Mouse (Mus musculus) limb, embryonic 11.5 days (tissue): ENCODE data around the gene Kntc1. TPM values are rescaled to one million over a fixed set of nuclear protein-coding genes. Genes with fewer than 3 reads are reported as not detected.

ENCODE experiments used
- ATAC-seq: fragments of 200-750 bp; cut with Nextera tagmentation; 2 replicates; pipeline ENCODE4 v1.8.0; 2017; ENCODE audit warnings: low read depth; ENCODE audit not compliant: insufficient number of reproducible peaks, low FRiP score, low TSS enrichment
- DNase-seq: peaks from one replicate; pipeline ENCODE4 v3.0.0-alpha.2; 2015; ENCODE audit warnings: low spot score
- H3K27ac ChIP-seq: fragments of 300-500 bp; sonication (generic); replicated peaks from 2 replicates; pipeline ENCODE4 v1.5.1; 2014; ENCODE audit warnings: low read depth, mild to moderate bottlenecking, low read length
- H3K27me3 ChIP-seq: fragments of 300-500 bp; sonication (generic); 2 replicates; pipeline ENCODE4 v1.6.1; 2014; ENCODE audit warnings: mild to moderate bottlenecking, low read length, mixed read lengths; ENCODE audit not compliant: control insufficient read depth, insufficient read depth
- H3K36me3 ChIP-seq: fragments of 300-500 bp; sonication (generic); 2 replicates; pipeline ENCODE4 v1.6.1; 2014; ENCODE audit warnings: mild to moderate bottlenecking, low read length, moderate library complexity, mixed read lengths; ENCODE audit not compliant: control insufficient read depth, insufficient read depth
- H3K4me1 ChIP-seq: fragments of 300-500 bp; sonication (generic); 2 replicates; pipeline ENCODE4 v1.6.1; 2014; ENCODE audit warnings: low read length, mixed read lengths; ENCODE audit not compliant: control insufficient read depth, insufficient read depth
- H3K4me2 ChIP-seq: fragments of 300-500 bp; sonication (generic); 2 replicates; pipeline ENCODE4 v1.6.1; 2014; ENCODE audit warnings: low read depth, mild to moderate bottlenecking, moderate library complexity; ENCODE audit not compliant: severe bottlenecking
- H3K4me3 ChIP-seq: fragments of 300-500 bp; sonication (generic); 2 replicates; pipeline ENCODE4 v1.5.1; 2014; ENCODE audit warnings: low read depth, low read length
- H3K9ac ChIP-seq: fragments of 300-500 bp; sonication (generic); 2 replicates; pipeline ENCODE4 v1.6.1; 2014; ENCODE audit warnings: mild to moderate bottlenecking, low read length
- H3K9me3 ChIP-seq: fragments of 300-500 bp; sonication (generic); 2 replicates; pipeline ENCODE4 v1.6.1; 2016; ENCODE audit warnings: low read length; ENCODE audit not compliant: control insufficient read depth
- WGBS: fragments of 180-500 bp; shearing (Covaris S2); extraction: QIAGEN DNeasy Blood & Tissue Kit; methylation state at CpG from one replicate; pipeline ENCODE4 v1.1.7; 2014; 5-methylcytosine and 5-hydroxymethylcytosine counted together
- polyA plus RNA-seq: library from polyadenylated mRNA; unstranded; fragments of >200 nt; fragmentation: Nextera tagmentation; extraction: Ambion mirVana; gene quantifications from 2 replicates; pipeline ENCODE4 v1.2.1, GENCODE M21; 2014

Gene Kntc1
- polyA plus RNA-seq, 1 experiment from 2014 or later = 38.8 TPM

GRCm38 (mm10) chr5:123842935-123843282, 93.4 kb downstream of the Kntc1 start:
- no peaks in the 10 kb centered on the region for H3K9me3 ChIP-seq
- H3K4me1 ChIP-seq = no peaks in the 10 kb centered on the region
- no peak overlapping the region for H3K4me3 ChIP-seq
- no peaks in the 10 kb centered on the region for H3K27me3 ChIP-seq
- H3K9ac ChIP-seq = no peak overlapping the region
- H3K27ac ChIP-seq = no peak overlapping the region
- DNase-seq = no peak
- 68% methylated on average over 3 of the region's 3 CpGs for WGBS
- no peaks in the 10 kb centered on the region for H3K36me3 ChIP-seq
- H3K4me2 ChIP-seq = no peak overlapping the region
- ATAC-seq = no peak

- no peaks in the 10 kb centered on the region for H3K9me3 ChIP-seq
- H3K36me3 ChIP-seq = no peaks in the 10 kb centered on the region
- no peaks in the 10 kb centered on the region for H3K27me3 ChIP-seq
- no peak overlapping the region for H3K27ac ChIP-seq
- no peak overlapping the region for H3K4me2 ChIP-seq
- ATAC-seq (no peak), DNase-seq (no peak)
- WGBS = 57% methylated on average over 4 of the region's 4 CpGs
- H3K4me1 ChIP-seq = no peaks in the 10 kb centered on the region
- no peak overlapping the region for H3K4me3 ChIP-seq
- H3K9ac ChIP-seq = no peak overlapping the region
Observed at GRCm38 (mm10) chr5:123843816-123844215, 94.3 kb downstream of the Kntc1 start.

GRCm38 (mm10) chr5:123844316-123844715, 94.8 kb downstream of the Kntc1 start:
- no peak overlapping the region for H3K9ac ChIP-seq
- H3K27ac ChIP-seq = no peak overlapping the region
- H3K36me3 ChIP-seq = no peaks in the 10 kb centered on the region
- 93% methylated on average over 14 of the region's 14 CpGs for WGBS
- H3K4me1 ChIP-seq = no peaks in the 10 kb centered on the region
- ATAC-seq (no peak), DNase-seq (no peak)
- no peaks in the 10 kb centered on the region for H3K27me3 ChIP-seq
- H3K9me3 ChIP-seq = no peaks in the 10 kb centered on the region
- H3K4me3 ChIP-seq = no peak overlapping the region
- H3K4me2 ChIP-seq = no peak overlapping the region

- Histone ChIP-seq H3K9ac (no peak overlapping the region; the same call in 1 of the 2 replicates), H3K4me3 (no peak overlapping the region), H3K36me3 (no peaks in the 10 kb centered on the region; the same call in 1 of the 2 replicates), H3K4me1 (no peaks in the 10 kb centered on the region), H3K27me3 (no peaks in the 10 kb centered on the region), H3K4me2 (no peak overlapping the region), H3K9me3 (no peaks in the 10 kb centered on the region), H3K27ac (no peak overlapping the region)
- DNase-seq (no peak), ATAC-seq (no peak)
- 45% methylated on average over 2 of the region's 2 CpGs for WGBS
Observed at GRCm38 (mm10) chr5:123851398-123851797, 101.9 kb downstream of the Kntc1 start.

GRCm38 (mm10) chr5:123853877-123854504, 104.5 kb downstream of the Kntc1 start:
- no peak for DNase-seq
- Histone ChIP-seq H3K9me3 (no peaks in the 10 kb centered on the region), H3K9ac (no peak overlapping the region), H3K27ac (no peak overlapping the region), H3K4me1 (no peaks in the 10 kb centered on the region), H3K27me3 (no peaks in the 10 kb centered on the region), H3K36me3 (no peaks in the 10 kb centered on the region; the same call in 1 of the 2 replicates), H3K4me2 (no peak overlapping the region), H3K4me3 (no peak overlapping the region)
- ATAC-seq = no peak
- WGBS = 90% methylated on average over 11 of the region's 11 CpGs

- Histone ChIP-seq H3K9ac (no peak overlapping the region), H3K4me2 (no peak overlapping the region), H3K36me3 (no peaks in the 10 kb centered on the region; the same call in 1 of the 2 replicates), H3K4me1 (no peaks in the 10 kb centered on the region), H3K9me3 (no peaks in the 10 kb centered on the region), H3K27ac (no peak overlapping the region), H3K4me3 (no peak overlapping the region), H3K27me3 (no peaks in the 10 kb centered on the region)
- no peak for DNase-seq
- no peak for ATAC-seq
- WGBS = 86% methylated on average over 9 of the region's 9 CpGs
Observed at GRCm38 (mm10) chr5:123854511-123854910, 105.0 kb downstream of the Kntc1 start.

- Histone ChIP-seq H3K4me2 (no peak overlapping the region), H3K27ac (no peak overlapping the region), H3K9ac (no peak overlapping the region), H3K36me3 (no peaks in the 10 kb centered on the region), H3K27me3 (no peaks in the 10 kb centered on the region), H3K9me3 (no peaks in the 10 kb centered on the region), H3K4me1 (no peaks in the 10 kb centered on the region), H3K4me3 (no peak overlapping the region)
- no peak for DNase-seq
- no peak for ATAC-seq
- WGBS = 79% methylated on average over 11 of the region's 11 CpGs
Observed at GRCm38 (mm10) chr5:123858798-123859197, 109.3 kb downstream of the Kntc1 start.

- no peak for ATAC-seq
- no peak for DNase-seq
- H3K27me3 ChIP-seq = no peaks in the 10 kb centered on the region
- H3K36me3 ChIP-seq = no peaks in the 10 kb centered on the region
- no peak overlapping the region for H3K27ac ChIP-seq
- no peaks in the 10 kb centered on the region for H3K9me3 ChIP-seq
- 89% methylated on average over 15 of the region's 15 CpGs for WGBS
- no peak overlapping the region for H3K9ac ChIP-seq
- no peak overlapping the region for H3K4me3 ChIP-seq
- H3K4me1 ChIP-seq = no peaks in the 10 kb centered on the region
- H3K4me2 ChIP-seq = no peak overlapping the region
Observed at GRCm38 (mm10) chr5:123862374-123863350, 113.1 kb downstream of the Kntc1 start.
